Mouse (Mus musculus) right cerebral cortex, postnatal 10 days (tissue): ENCODE results near the gene Pla2g12b.
"Not testable (repeated sequence)": the region's sequence is repeated elsewhere in the genome, so short reads cannot be mapped to it uniquely, and the experiment has no call there.

Experiments
- DNase-seq, 2 experiments: peaks; one replicate each; pipeline ENCODE4 v3.0.0; 2021; ENCODE audit warnings: low spot score in 2 of 2

Pla2g12b gene

GRCm38 (mm10) chr10:59402899-59403792 lies at the start of gene Pla2g12b:
Gene Pla2g12b, plus strand, starts transcription at chr10:59403660.
- DNase-seq: no peak

GRCm38 (mm10) chr10:59354120-59354519 lies 49.3 kb upstream of the Pla2g12b start:
- DNase-seq: no peak

- no peak for DNase-seq
These were observed 48.4 kb upstream of the Pla2g12b start for GRCm38 (mm10) chr10:59355020-59355419.

- DNase-seq: no peak
These were observed 44.7 kb upstream of the Pla2g12b start for GRCm38 (mm10) chr10:59358744-59359143.

GRCm38 (mm10) chr10:59363208-59363607 lies 40.3 kb upstream of the Pla2g12b start:
- no peak for DNase-seq

GRCm38 (mm10) chr10:59364551-59364950 lies 38.9 kb upstream of the Pla2g12b start:
- no peak for DNase-seq

GRCm38 (mm10) chr10:59365804-59366589 lies 37.5 kb upstream of the Pla2g12b start:
- no peak for DNase-seq

- no peak for DNase-seq
These were observed 36.7 kb upstream of the Pla2g12b start for GRCm38 (mm10) chr10:59366746-59367145.

- DNase-seq: no peak
These were observed 36.3 kb upstream of the Pla2g12b start for GRCm38 (mm10) chr10:59367206-59367605.

GRCm38 (mm10) chr10:59368729-59369128 lies 34.7 kb upstream of the Pla2g12b start:
- DNase-seq: no peak

GRCm38 (mm10) chr10:59369426-59369825 lies 34.0 kb upstream of the Pla2g12b start:
- DNase-seq: no peak

- DNase-seq: no peak
These were observed 25.6 kb upstream of the Pla2g12b start for GRCm38 (mm10) chr10:59377906-59378305.

GRCm38 (mm10) chr10:59378728-59379127 lies 24.7 kb upstream of the Pla2g12b start:
- no peak for DNase-seq

GRCm38 (mm10) chr10:59379927-59380326 lies 23.5 kb upstream of the Pla2g12b start:
- DNase-seq: no peak

GRCm38 (mm10) chr10:59380411-59380821 lies 23.0 kb upstream of the Pla2g12b start:
- DNase-seq: no peak

- not testable (repeated sequence) for DNase-seq
These were observed 21.9 kb upstream of the Pla2g12b start for GRCm38 (mm10) chr10:59381563-59381962.

GRCm38 (mm10) chr10:59386951-59387350 lies 16.5 kb upstream of the Pla2g12b start:
- DNase-seq: peak; percentile 68 to 70

- DNase-seq: no peak
These were observed 13.8 kb upstream of the Pla2g12b start for GRCm38 (mm10) chr10:59389652-59390051.

- no peak for DNase-seq
These were observed 11.6 kb upstream of the Pla2g12b start for GRCm38 (mm10) chr10:59391907-59392306.

GRCm38 (mm10) chr10:59395461-59395860 lies 8.0 kb upstream of the Pla2g12b start, which contains the start of gene Gm10273:
Gene Gm10273, plus strand, starts transcription at chr10:59395632.
- not testable (repeated sequence) for DNase-seq

- DNase-seq: no peak
These were observed 311 bp downstream of the Pla2g12b start for GRCm38 (mm10) chr10:59403793-59404149.

GRCm38 (mm10) chr10:59408499-59408898 lies 5.0 kb downstream of the Pla2g12b start:
- DNase-seq: no peak

GRCm38 (mm10) chr10:59410264-59410663 lies 6.8 kb downstream of the Pla2g12b start:
- DNase-seq: no peak
